Mouse (Mus musculus) large intestine, adult 2 months (tissue): ENCODE measurements around the gene Rere. TPM values are rescaled to one million over a fixed set of nuclear protein-coding genes. Genes with fewer than 3 reads are reported as not detected.
"Not testable (repeated sequence)": the region's sequence is repeated elsewhere in the genome, so short reads cannot be mapped to it uniquely, and the experiment has no call there.

Experiments used
- DNase-seq: peaks from one replicate; pipeline ENCODE4 v3.0.0-alpha.2; 2012; ENCODE audit warnings: low read depth, low spot score
- WGBS: fragments of 180-500 bp; shearing (Covaris S2); methylation state at CpG from one replicate; pipeline ENCODE4 v1.1.7; 2018; 5-methylcytosine and 5-hydroxymethylcytosine counted together
- polyA plus RNA-seq: library from polyadenylated mRNA; depleted of rRNA; stranded (reverse); fragments of >200 nt; gene quantifications from 2 replicates; pipeline ENCODE4 v1.2.3, GENCODE M21; 2012

The Rere gene
- polyA plus RNA-seq, 1 experiment: 29.4 TPM

GRCm38 (mm10) chr4:150520069-150520468 is 238.6 kb downstream of the Rere start:
- 89% methylated on average over 1 of the region's 1 CpGs for WGBS
- no peak for DNase-seq

GRCm38 (mm10) chr4:150522425-150522824 is 241.0 kb downstream of the Rere start:
- DNase-seq: no peak
- WGBS: 71% methylated on average over 5 of the region's 5 CpGs

DNA sequence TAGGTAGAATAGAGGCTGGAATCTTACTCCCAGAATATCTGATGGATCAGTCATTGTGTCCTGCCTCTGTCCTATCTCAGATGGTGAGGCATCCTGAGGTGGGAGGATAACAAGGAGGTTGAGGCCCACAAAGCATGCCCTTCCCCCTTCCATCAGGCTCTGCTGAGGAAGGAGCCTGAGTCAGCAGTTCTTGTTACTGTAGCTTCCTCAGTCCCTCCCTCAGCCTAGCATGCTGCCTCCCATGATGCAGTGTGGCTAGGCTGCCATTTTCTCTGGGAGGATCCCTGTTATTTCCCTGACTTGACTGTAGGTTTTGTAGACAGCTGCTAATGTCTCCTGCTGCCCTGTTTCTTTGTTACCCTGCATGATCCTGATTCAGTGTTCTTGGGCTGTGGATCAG is 241.9 kb downstream of the Rere start:
- DNase-seq: no peak

DNA sequence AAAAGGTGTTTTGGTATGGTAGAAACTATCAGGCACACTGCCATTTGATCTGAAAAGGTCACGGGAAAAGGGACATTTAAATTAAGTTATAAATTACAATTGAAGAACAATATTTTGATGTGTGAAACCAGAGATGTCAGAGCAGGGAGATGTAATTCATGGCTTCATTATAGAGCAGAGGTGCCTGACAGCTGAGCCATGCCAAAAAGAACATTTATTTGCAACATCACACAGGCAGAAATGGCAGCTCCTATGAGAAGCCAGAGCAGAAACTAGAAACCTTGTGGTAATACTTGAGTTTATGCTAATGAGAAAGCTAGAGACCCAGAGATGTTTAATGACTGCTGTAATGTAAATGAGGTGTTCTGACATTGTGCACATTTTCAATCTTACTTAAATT is 244.8 kb downstream of the Rere start:
- WGBS: 93% methylated on average over 1 of the region's 1 CpGs
- no peak for DNase-seq

DNA sequence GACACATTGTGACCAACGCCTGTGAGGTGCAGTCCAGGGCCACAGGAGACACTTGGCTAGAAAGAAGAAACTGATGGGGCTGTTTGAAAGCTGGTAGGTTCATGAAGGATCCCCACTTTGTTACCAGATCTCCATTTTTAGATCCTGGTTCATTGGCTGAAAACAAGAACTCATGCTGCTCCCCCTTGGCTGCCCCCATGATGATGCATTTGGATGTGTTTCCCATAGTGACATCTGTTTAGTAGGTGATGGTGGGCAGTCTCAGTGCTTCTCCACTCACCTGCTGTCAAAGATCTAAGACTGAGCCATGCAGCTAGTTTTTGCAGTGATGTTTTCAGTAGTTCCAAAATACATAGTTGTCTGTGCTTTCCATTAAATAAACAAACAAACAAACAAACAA is 247.0 kb downstream of the Rere start:
- no peak for DNase-seq
- WGBS: 88% methylated on average over 1 of the region's 1 CpGs

DNA sequence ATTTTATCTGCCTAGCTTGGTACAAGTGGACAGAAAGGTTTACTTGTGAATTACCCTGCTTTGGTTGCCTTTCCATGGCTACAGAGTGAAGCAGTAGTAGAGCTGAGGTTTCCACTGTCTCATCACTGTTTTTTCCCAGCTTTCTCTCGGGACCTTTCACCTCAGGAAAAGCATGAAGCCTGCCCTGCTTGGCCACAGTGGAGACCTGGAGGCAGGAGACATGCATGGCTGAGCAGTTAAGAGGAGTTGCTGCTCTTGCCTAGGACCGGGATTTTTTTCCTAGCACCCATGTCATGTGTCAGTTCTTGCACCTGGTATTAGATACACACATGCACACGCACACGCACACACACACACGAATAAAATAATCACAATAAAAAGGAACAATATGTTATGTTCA is 247.4 kb downstream of the Rere start:
- no peak for DNase-seq
- 90% methylated on average over 5 of the region's 5 CpGs for WGBS

GRCm38 (mm10) chr4:150531869-150532268 is 250.4 kb downstream of the Rere start:
- WGBS: 68% methylated on average over 7 of the region's 7 CpGs
- no peak for DNase-seq

DNA sequence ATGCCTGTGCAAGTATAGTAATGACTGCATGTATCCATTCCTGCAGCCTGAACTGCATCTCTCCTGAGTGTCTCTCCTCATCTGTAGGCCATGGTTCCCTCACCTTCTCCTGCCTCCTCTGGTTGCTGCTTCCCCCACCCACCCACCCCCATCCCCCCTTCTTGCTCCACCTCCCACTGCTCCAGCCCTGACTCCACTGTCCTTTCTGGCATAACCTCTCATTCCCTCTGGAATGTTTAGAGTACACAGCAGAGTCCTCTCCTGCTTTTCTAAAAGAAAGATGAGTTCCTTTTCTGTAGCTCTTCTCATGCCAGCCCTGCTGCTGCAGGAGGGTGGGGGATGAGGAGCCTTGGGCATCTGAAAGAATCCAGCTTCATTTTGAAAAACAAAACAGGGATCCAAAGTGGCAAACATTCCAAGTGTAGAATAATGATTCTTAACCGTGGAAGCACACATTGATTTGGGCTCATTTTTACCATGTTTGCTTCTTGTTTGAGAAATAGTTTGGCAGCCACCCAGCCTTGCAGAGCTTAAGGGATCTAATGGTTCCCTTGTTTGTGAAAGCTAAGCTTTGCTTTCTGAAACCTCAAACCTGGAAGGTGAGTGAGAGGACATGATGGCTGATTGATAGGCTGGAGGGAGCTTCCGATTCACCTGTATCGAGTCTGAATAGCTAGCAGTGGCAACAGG is 255.5 kb downstream of the Rere start:
- 58% methylated on average over 3 of the region's 3 CpGs for whole genome bisulfite sequencing
- no peak for DNase-seq

- DNase-seq: no peak
- WGBS: 93% methylated on average over 1 of the region's 1 CpGs
Observed at GRCm38 (mm10) chr4:150539846-150540245, 258.4 kb downstream of the Rere start.

GRCm38 (mm10) chr4:150540392-150541094 is 259.1 kb downstream of the Rere start:
- 62% methylated on average over 5 of the region's 5 CpGs for WGBS
- no peak for DNase-seq

GRCm38 (mm10) chr4:150544231-150544630 is 262.8 kb downstream of the Rere start:
- 48% methylated on average over 7 of the region's 7 CpGs for WGBS
- DNase-seq: no peak

DNA sequence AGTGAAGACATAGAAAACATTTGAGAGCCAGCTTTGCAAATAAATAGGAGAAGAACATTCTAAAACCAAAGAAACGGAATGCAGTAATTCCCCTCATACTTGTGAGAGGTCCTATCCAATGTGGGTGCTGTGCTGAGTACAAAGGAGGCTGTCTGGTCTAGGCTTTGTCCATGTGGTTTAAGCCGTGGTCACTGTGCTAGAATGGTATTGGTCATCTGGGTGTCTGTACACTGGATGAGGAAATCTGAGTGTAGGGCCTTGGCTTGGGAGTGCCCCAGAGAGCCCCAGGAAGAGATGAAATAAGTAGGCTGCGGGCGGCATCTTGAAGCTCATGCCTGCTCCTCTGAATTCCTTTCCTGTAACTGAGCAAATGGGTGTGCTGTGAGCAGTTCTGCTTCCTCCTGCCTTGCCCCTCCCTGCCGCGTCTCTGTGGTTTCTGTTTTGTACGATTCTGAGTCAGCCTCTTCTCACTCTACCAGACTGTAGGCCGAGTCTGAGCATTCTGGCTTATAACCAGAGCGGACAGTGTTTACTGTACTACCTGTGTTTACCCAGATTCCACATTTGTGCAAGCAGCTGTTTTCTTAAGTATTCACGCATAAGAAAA is 263.3 kb downstream of the Rere start:
- WGBS: 6% methylated on average over 10 of the region's 10 CpGs
- DNase-seq: peak; percentile 85

GRCm38 (mm10) chr4:150545775-150546174 is 264.3 kb downstream of the Rere start:
- no peak for DNase-seq
- 84% methylated on average over 7 of the region's 7 CpGs for WGBS

DNA sequence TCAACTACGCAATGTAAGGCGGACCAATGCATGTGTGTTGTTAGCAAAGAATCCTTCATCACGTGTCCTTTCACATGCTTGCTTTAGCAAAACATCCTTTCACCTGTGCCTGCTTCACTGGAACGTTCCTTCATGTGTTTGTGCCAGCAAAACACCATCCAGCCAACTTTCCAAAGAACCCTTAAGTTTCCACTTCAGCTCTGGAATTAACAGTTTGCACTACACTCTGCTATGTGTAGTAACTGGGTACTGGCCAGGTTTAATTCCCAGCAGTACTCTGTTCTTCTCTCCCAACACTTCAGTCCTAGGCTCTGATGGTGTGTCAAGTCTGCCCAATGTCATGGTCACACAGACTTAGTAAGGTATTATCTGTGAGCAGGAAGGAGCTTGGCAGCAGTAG is 264.9 kb downstream of the Rere start:
- WGBS: 94% methylated on average over 4 of the region's 4 CpGs
- DNase-seq: not testable (repeated sequence)

DNA sequence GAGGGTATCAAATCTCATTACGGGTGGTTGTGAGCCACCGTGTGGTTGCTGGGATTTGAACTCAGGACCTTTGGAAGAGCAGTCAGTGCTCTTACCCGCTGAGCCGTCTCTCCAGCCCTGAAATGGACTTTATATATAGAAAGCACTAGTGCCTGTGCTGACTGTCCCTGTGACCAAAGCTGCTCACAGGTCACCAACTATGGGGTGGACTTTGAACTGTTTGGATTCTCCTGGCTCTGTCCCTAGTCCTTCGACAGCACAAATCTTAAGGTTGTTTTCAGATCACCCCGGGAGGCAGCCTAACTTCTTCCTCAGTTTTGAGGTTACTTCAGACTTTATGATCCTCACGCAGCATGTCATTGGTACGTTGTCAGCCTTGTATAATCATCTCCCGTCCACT is 267.9 kb downstream of the Rere start:
- 57% methylated on average over 9 of the region's 9 CpGs for WGBS
- no peak for DNase-seq

GRCm38 (mm10) chr4:150549989-150550716 is 268.7 kb downstream of the Rere start:
- 87% methylated on average over 12 of the region's 12 CpGs for WGBS
- no peak for DNase-seq

DNA sequence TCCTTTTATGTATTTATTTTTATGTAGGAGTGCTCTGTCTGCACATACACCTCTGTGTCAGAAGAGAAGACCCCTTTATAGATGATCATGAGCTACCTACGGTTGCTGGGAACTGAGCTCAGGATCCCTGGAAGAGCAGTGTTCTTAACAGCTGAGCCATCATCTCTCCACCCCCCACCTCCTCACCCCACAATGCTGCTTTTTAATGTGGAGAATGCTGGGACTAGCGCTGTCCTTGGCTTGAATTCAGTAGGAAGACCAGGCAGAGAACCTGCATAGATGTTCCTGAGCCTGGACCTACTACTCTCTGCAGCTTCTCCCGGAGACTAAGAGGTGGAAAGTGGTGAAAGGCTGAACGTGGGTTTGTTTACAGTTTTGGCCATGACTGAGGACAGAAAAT is 269.9 kb downstream of the Rere start:
- WGBS: 70% methylated on average over 4 of the region's 4 CpGs
- no peak for DNase-seq

DNA sequence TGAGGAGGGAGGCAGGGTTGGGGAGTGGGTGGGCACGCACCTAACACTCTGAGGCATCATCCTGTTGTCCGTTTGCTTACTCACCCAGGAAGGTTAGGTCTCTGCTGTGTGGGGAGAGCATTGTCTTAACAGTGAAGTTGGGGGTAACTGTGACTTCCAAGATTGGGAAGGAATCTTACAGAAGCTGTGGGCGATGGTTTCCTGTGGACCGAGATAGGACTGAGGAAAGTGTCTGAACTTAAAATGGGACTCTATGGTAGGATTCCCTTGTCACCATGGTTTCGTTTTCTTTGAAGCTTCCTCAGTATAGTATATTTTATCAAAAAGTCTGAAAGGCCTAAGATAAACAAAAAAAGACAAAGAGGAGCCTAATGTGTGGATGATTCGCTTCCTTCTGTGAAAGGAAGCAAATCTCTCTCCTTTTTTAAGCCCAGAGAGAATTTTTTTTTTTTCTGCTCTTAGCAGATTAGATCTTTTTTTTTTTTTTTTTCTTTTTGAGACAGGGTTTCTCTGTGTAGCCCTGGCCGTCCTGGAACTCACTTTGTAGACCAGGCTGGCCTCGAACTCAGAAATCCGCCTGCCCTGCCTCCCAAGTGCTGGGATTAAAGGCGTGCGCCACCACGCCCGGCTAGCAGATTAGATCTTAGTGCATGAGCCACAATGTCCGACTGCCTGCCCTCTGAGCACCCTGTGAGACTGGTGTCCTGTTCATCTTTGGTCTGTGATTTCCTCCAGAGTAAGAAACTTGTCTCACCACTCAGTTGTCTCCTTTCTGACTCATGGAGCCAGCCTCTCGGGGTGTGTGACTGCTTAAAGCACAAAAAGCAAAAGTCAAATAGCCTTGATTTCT is 271.5 kb downstream of the Rere start:
- DNase-seq: no peak
- WGBS: 83% methylated on average over 15 of the region's 15 CpGs

DNA sequence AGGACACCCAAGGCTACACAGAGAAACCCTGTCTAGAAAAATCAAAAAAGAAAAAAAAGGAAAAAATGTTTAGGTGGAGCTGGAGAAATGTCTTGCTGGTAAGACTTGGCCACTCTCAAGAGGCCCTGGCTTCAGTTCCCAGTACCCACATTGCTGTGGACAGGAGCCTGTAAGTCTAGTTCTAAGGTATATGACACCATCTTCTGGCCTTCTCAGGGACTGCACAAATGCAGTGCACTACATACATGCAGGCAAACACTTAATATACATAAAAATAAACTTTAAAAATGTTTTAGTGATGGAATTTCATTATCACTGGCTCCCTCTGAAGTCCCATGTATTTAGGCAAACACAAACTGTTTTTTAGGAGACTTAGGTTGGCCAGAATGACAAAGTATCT is 274.3 kb downstream of the Rere start:
- no peak for DNase-seq
